Mouse (Mus musculus): Measurements from ENCODE around the gene Rac3. TPM values are rescaled to one million over a fixed set of nuclear protein-coding genes. Genes with fewer than 3 reads are reported as not detected.

Rac3 gene
- total RNA-seq, 2 experiments from 2014 or later, result 2.5 to 4.8 TPM

DNA sequence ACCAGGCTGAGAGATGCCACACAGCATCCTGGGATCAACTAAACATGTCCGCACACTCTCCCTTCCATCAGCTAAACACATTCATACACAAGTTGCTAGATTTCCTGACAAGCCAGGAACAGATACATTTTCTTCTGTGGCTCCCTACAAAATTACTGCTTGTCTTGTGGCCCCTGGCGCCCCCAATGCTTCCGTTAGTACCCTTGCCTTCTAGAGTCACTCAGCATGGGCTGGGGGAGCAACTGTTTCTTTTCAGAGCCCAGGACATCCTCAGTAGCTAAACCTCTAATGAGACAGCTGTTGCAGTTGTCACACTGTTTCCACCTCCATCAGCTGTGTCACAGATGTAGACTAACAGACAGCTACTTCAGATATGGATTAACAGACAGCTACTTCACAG lies 51.5 kb downstream of the Rac3 start:
- no peak for DNase-seq (ENCODE audit: low spot score in 2 of 2)

Other genes starting within 250 kb of the Rac3 start
- 100 to 1,000 TPM; 116 to 122 TPM for gene Mrpl12, start 236.9 kb upstream of the Rac3 start, total RNA-seq (2021)
- 10 to 100 TPM; 19.6 to 20.0 TPM for gene Slc25a10, start 229.6 kb upstream of the Rac3 start, total RNA-seq (2021)
- gene Gcgr, start 190.8 kb upstream of the Rac3 start, total RNA-seq (2021), result under 1 TPM in 1 of 2 experiments, not detected in 1; 0.26 TPM
- gene Mcrip1, start 171.7 kb upstream of the Rac3 start, total RNA-seq (2021), result 10 to 100 TPM; 74.0 to 81.3 TPM
- gene Ppp1r27, start 170.3 kb upstream of the Rac3 start, total RNA-seq (2021), result 10 to 100 TPM; 80.7 to 99.3 TPM
- 100 to 1,000 TPM; 527 to 538 TPM for gene P4hb, start 148.2 kb upstream of the Rac3 start, total RNA-seq (2021)
- gene Arhgdia, start 139.8 kb upstream of the Rac3 start, total RNA-seq (2021), result 100 to 1,000 TPM; 278 to 300 TPM
- gene Alyref, start 123.1 kb upstream of the Rac3 start, total RNA-seq (2021), result 100 to 1,000 TPM; 112 to 113 TPM
- 10 to 100 TPM; 72.5 to 86.2 TPM for gene Anapc11, start 123.0 kb upstream of the Rac3 start, total RNA-seq (2021)
- gene Npb, start 113.0 kb upstream of the Rac3 start, total RNA-seq (2021), result 1 to 10 TPM in 1 of 2 experiments, not detected in 1; 1.3 TPM
- 10 to 100 TPM; 36.6 to 41.4 TPM for gene Pcyt2, start 103.5 kb upstream of the Rac3 start, total RNA-seq (2021)
- 10 to 100 TPM; 12.2 to 12.6 TPM for gene Sirt7, start 96.2 kb upstream of the Rac3 start, total RNA-seq (2021)
- gene Mafg, start 87.9 kb upstream of the Rac3 start, total RNA-seq (2021), result 10 to 100 TPM; 36.7 to 42.6 TPM
- gene Pycr1, start 77.7 kb upstream of the Rac3 start, total RNA-seq (2021), result 10 to 100 TPM; 27.6 to 29.0 TPM
- gene Myadml2, start 73.3 kb upstream of the Rac3 start, total RNA-seq (2021), result 10 to 100 TPM; 81.2 to 83.4 TPM
- 1 to 10 TPM; 1.2 to 1.7 TPM for gene Notum, start 60.3 kb upstream of the Rac3 start, total RNA-seq (2021)
- gene Aspscr1, start 48.5 kb upstream of the Rac3 start, total RNA-seq (2021), result 10 to 100 TPM; 48.6 to 55.3 TPM
- 10 to 100 TPM; 33.7 to 48.7 TPM for gene Cenpx, start 7.7 kb upstream of the Rac3 start, total RNA-seq (2021)
- 10 to 100 TPM; 16.0 to 21.0 TPM for gene Lrrc45, start 7.5 kb upstream of the Rac3 start, total RNA-seq (2021)
- 1 to 10 TPM; 4.8 to 5.3 TPM for gene Dcxr, start 5.8 kb downstream of the Rac3 start, total RNA-seq (2021)
- 10 to 100 TPM in 1 of 2 experiments, 1 to 10 TPM in 1; 9.5 to 10.4 TPM for gene Cbr2, start 10.6 kb downstream of the Rac3 start, total RNA-seq (2021)
- 10 to 100 TPM; 26.7 to 27.1 TPM for gene Hmga1b, start 41.3 kb downstream of the Rac3 start, total RNA-seq (2021)
- 10 to 100 TPM in 1 of 2 experiments, 1 to 10 TPM in 1; 8.3 to 10.9 TPM for gene Rfng, start 62.7 kb downstream of the Rac3 start, total RNA-seq (2021)
- 10 to 100 TPM; 67.1 to 70.9 TPM for gene Gps1, start 62.8 kb downstream of the Rac3 start, total RNA-seq (2021)
- gene Dus1l, start 74.9 kb downstream of the Rac3 start, total RNA-seq (2021), result 10 to 100 TPM; 37.8 TPM
- gene Fasn, start 103.1 kb downstream of the Rac3 start, total RNA-seq (2021), result 10 to 100 TPM; 48.6 to 49.9 TPM
- 1 to 10 TPM; 6.2 TPM for gene Ccdc57, start 211.4 kb downstream of the Rac3 start, total RNA-seq (2021)
- gene Slc16a3, start 227.0 kb downstream of the Rac3 start, total RNA-seq (2021), result 100 to 1,000 TPM; 151 to 160 TPM